Mouse (Mus musculus): ENCODE measurements around the gene Cfb.

DNA sequence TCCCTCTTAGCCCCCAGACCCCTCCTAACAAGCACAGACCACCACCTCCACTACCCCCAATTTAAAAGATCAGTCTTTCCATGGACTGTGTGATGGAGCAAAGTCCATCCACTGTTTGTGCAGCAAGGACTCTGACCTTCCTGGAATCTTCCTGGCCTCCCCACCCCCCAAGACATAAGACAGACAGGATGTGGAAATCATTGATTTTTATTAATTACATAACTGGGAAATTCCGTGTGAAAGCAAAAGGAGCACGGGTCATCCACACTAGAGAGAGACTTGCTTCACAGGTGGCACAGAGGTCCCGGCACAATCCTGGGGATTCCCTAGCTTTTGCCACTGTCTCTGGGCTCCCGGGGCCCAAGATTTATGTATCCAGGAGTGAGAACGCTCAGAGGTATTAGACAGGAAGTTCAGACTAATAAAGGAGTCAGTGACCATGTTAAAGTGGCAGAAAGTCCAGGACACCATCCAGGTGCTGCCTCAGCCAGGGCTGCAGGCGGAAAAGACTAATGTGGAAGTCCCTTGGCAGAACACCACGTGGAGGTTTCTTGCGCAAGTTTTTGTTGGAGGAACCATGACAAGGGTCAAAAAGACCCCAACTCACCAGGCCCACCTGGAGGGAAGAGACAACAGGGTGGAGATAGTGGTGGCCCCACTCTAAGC lies at the start of gene Cfb:
- TF ChIP-seq CTCF (IDR thresholded peaks at IDR 0.05; ENCODE audit: borderline replicate concordance, control insufficient read depth, extremely low read depth, insufficient read depth, low read length, poor library complexity) (no peak), POLR2A (IDR thresholded peaks at IDR 0.05; ENCODE audit: control insufficient read depth, extremely low read depth, insufficient read depth, low read length, poor library complexity) (no peak)

Data from thymus, adult 2 months (tissue).